Comparison of ENCODE assay signal across 25 mouse cellular contexts in the genomic region with DNA sequence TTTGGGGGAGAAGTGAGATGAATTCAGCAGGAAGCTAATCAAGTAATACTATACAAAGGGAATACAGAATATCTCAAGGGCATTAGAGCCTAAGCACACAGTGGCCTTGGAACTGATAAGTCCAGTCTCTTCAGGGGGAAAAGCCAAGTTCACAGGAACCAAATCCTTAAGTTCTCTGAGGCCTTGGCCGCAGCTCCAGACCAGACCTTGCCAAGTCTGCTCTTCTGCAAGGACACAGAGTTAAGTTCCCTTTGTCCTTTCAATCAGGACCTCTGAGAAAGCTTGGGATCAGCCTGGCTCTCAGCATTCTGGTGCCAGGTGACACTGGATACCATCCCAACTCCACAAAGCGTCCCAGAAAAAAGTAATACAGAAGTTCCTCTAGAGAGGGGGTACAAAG.
DNase-seq lines count a peak whose midpoint lies in the region; TF ChIP-seq lines count a peak whose summit lies in the region.
"Had no signal": no experiment of that assay in that cellular context is flagged by ENCODE, and none has a peak within 500 bp of the region (broad histone marks: within the 10 kb centered on the region; RNA-seq: fewer than 3 reads in every experiment).

No protein-coding gene starts in this region.

- TF ChIP-seq CTCF in gastrocnemius, adult 2 months (IDR thresholded peaks at IDR 0.05), result no peak

- intact Hi-C loops in gastrocnemius, adult 2 months (cut with DNase I), result no loop called here
- intact Hi-C loops in gastrocnemius, postnatal 36 days (cut with DNase I), result no loop called here
- intact Hi-C loops in heart, postnatal 10 days (cut with DNase I), result no loop called here
- intact Hi-C loops in heart, postnatal 36 days (cut with DNase I), result no loop called here

- H3K27ac ChIP-seq in gastrocnemius, adult 2 months, result no peak overlapping the region
- H3K27ac ChIP-seq: embryonic facial prominence, embryonic 13.5 days; forebrain, embryonic 13.5 days; heart, embryonic 15.5 days; hindbrain, embryonic 12.5 days; limb, embryonic 13.5 days; liver, embryonic 12.5 days had no signal

- no peak overlapping the region for H3K4me3 ChIP-seq in gastrocnemius, adult 2 months
- H3K4me3 ChIP-seq: embryonic facial prominence, embryonic 13.5 days; erythroblast, embryonic 14.5 days; forebrain, embryonic 13.5 days; heart, embryonic 15.5 days; hindbrain, embryonic 12.5 days; limb, embryonic 13.5 days; liver, embryonic 12.5 days had no signal

- DNase-seq in gastrocnemius, adult 2 months, result peak; percentile 20
- DNase-seq in gastrocnemius, postnatal 36 days, result no peak
- peak; percentile 3 to 5 for DNase-seq in heart, postnatal 10 days
- no peak for DNase-seq in heart, postnatal 4 days
- DNase-seq in heart, postnatal 36 days, result peak; percentile 11 to 29
- peak; percentile 83 for DNase-seq in testis, postnatal 14 days (ENCODE audit: low spot score)
- DNase-seq in kidney, adult 11 months, result no peak
- DNase-seq: cerebellum, adult 2 months; cerebellum, postnatal 25 days; embryo, embryonic 11 days; gastrocnemius, postnatal 10 days; kidney, adult 18-20 months; kidney, postnatal 4 days; lung, adult 18-20 months; lung, postnatal 14 days; right cerebral cortex, postnatal 25 days; thymus, adult 18-20 months; thymus, postnatal 36 days had no signal

Comparison
In these comparisons a context has a peak if more than half of its experiments do, and no peak if none do; other contexts are left out.
1. DNase-seq: peak in gastrocnemius, adult 2 months (single experiment), heart, postnatal 10 days (2 of 2), heart, postnatal 36 days (2 of 2) and testis, postnatal 14 days (single experiment); none in gastrocnemius, postnatal 36 days (0 of 2), heart, postnatal 4 days (single experiment) and kidney, adult 11 months (single experiment).